Mouse (Mus musculus) neural tube, postnatal 0 days (tissue): Measurements from ENCODE around the gene Olfr1316. TPM values are rescaled to one million over a fixed set of nuclear protein-coding genes. Genes with fewer than 3 reads are reported as not detected.

Source experiments
- polyA plus RNA-seq: library from polyadenylated mRNA; unstranded; fragments of >200 nt; fragmentation: Nextera tagmentation; extraction: Ambion mirVana; gene quantifications from 2 replicates; pipeline ENCODE4 v1.2.1, GENCODE M21; 2015

Gene Olfr1316
- polyA plus RNA-seq, result not detected in 2 replicates

DNA sequence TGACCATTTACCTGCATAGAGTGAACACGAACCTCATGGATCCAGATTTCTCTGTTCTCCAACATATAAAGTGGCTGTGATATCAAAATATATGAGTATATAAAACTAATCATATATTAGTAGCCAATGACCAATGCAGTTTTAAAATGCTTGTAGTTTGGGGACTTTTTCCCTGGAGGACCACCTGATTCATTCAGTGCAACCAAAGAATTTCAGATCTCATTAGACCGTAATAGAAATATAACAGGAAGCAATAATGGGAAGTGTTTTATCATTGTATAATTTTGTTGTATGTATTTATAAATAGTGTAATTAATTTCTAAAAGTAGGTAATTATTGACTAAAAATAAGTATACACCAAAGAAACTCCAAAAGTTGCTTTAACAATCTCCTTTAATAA, at the start of gene Olfr1316:
Gene Olfr1316 (minus strand): TSS at position 101 of the 400 bp plus-strand sequence.

DNA sequence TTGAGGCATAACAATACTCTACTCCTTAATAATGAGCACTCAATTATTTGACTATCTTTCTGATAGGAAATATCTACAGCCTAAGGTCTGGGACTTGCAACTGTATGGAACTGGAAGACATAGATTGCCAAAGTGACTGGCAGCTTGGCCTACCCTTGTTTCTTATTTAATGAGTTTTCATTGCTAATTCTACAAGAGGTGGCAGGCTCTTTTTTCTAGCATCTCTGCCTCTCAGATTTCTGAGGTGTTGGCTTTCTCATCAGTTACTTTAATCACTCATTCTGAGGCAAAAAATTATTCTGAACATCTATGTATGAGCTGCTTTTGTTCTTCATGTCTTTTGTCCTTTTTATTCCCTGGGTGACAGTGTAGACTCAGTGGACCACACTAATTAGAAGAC, 19.1 kb upstream of the Olfr1316 start, which contains the start of gene Olfr1318:
Gene Olfr1318 (plus strand): TSS at position 301 of the 400 bp plus-strand sequence.

DNA sequence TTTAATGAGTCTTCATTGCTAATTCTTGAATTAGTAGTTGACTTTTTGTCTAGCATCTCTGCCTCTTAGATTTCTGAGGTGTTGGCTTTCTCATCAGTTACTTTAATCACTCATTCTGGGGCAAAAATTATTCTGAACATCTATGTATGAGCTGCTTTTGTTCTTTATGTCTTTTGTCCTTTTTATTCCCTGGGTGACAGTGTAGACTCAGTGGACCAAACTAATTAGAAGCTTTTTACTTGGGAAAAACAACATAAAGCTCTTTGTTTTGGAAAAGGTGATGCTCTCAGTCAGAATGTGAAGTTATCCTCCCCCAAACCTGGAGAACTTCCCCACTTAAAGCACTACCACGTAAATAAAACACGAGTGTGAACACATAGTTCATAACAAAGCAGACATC, 5.3 kb upstream of the Olfr1316 start, which contains the start of gene Olfr1317:
Gene Olfr1317 (plus strand): TSS at position 301 of the 400 bp plus-strand sequence.

DNA sequence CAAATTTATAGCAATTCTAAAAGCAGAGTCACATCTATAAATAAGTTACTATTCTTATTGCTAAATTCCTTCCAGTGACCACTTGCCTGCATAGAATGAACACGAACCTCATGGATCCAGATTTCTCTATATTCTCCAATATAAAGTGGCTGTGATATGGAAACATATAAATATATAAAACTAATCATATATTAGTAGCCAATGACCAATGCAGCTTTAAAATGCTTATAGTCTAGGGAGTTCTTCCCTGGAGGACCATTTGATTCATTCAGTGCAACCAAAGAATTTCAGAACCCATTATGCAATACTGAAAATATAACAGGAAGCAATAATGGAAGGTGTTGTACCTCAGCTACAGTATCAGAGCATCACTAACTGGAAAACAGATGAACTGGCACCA, 19.4 kb downstream of the Olfr1316 start, which contains the start of gene Olfr1315-ps1:
Gene Olfr1315-ps1 (minus strand): TSS at position 101 of the 400 bp plus-strand sequence.

DNA sequence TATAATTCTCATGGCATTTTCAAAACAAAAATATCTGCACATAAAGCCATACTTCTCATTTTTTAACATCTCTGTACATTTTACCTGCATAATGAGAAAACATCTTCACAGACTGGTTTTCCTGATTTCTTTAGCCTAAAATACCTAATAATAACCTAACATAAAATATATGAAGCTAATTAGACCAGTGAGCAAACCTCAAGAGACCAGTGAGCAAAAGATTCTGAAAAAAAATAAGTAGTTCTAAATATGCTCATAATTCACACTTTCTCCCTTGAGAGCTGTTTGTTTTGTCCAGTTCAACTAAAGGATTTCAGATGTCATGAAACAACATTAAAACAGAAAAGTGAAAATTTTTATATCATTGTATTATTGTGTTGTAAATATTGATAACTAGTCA, 38.1 kb downstream of the Olfr1316 start, which contains the start of gene Olfr1314:
Gene Olfr1314 (minus strand): TSS at position 101 of the 400 bp plus-strand sequence.

DNA sequence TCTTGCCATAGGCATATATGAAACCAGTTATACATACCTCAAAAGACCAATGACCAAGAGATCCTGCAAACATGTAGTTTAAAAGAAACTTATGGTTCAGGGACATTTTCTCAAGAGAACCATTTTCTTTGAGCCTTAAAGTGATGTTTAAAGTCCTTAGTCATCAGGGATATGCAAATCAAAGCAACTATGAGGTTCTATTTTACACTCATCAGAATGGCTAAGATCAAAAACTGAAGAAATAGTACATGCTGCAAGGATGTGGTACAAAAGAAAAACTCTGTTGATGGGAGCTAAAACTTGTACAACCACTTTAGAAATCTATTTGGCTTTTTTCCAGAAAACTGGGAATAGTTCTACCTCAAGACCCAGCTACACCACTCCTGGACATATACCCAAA, 57.0 kb downstream of the Olfr1316 start, which contains the start of gene Olfr1313:
Gene Olfr1313 (minus strand): TSS at position 101 of the 400 bp plus-strand sequence.

Other genes with a start within 250 kb of the Olfr1316 start
- not detected in 2 replicates for gene Olfr1306, start 218.7 kb downstream of the Olfr1316 start, polyA plus RNA-seq
- gene Olfr1307, start 185.5 kb downstream of the Olfr1316 start, polyA plus RNA-seq, result 0.03 TPM in 1 of 2 replicates, not detected in the other
- not detected in 2 replicates for gene Olfr1308, start 170.0 kb downstream of the Olfr1316 start, polyA plus RNA-seq
- not detected in 2 replicates for gene Olfr1309, start 144.7 kb downstream of the Olfr1316 start, polyA plus RNA-seq
- not detected in 2 replicates for gene Olfr1310, start 122.3 kb downstream of the Olfr1316 start, polyA plus RNA-seq
- not detected in 2 replicates for gene Olfr1311, start 110.6 kb downstream of the Olfr1316 start, polyA plus RNA-seq
- not detected in 2 replicates for gene Olfr1312, start 84.7 kb downstream of the Olfr1316 start, polyA plus RNA-seq
- not detected in 2 replicates for gene Olfr1313, start 57.1 kb downstream of the Olfr1316 start, polyA plus RNA-seq
- not detected in 2 replicates for gene Olfr1314, start 38.2 kb downstream of the Olfr1316 start, polyA plus RNA-seq
- not detected in 2 replicates for gene Olfr1315-ps1, start 19.5 kb downstream of the Olfr1316 start, polyA plus RNA-seq
- gene Olfr1317, start 5.4 kb upstream of the Olfr1316 start, polyA plus RNA-seq, result not detected in 2 replicates
- gene Olfr1318, start 19.2 kb upstream of the Olfr1316 start, polyA plus RNA-seq, result 0.04 TPM in 1 of 2 replicates, not detected in the other
- 30.5 and 31.2 TPM in 2 replicates for gene Lpcat4, start 104.5 kb upstream of the Olfr1316 start, polyA plus RNA-seq
- gene Nutm1, start 124.3 kb upstream of the Olfr1316 start, polyA plus RNA-seq, result 0.06 and 0.10 TPM in 2 replicates
- 192 and 212 TPM in 2 replicates for gene Nop10, start 126.9 kb upstream of the Olfr1316 start, polyA plus RNA-seq
- 12.4 and 14.3 TPM in 2 replicates for gene Slc12a6, start 130.8 kb upstream of the Olfr1316 start, polyA plus RNA-seq
- not detected in 2 replicates for gene Gm21985, start 131.3 kb upstream of the Olfr1316 start, polyA plus RNA-seq
- gene Emc4, start 233.1 kb upstream of the Olfr1316 start, polyA plus RNA-seq, result 283 and 285 TPM in 2 replicates
- 21.4 and 22.9 TPM in 2 replicates for gene Katnbl1, start 244.2 kb upstream of the Olfr1316 start, polyA plus RNA-seq